Mouse (Mus musculus) left cerebral cortex, adult 9 months (tissue): Measurements from ENCODE around the gene Mvb12b.

Experiments used
- DNase-seq, 2 experiments: peaks; one replicate each; pipeline ENCODE4 v3.0.0; 2022; ENCODE audit warnings: low spot score in 2 of 2

Gene Mvb12b

GRCm38 (mm10) chr2:33853011-33853976 is 34.5 kb downstream of the Mvb12b start:
- no peak for DNase-seq

- no peak for DNase-seq
These were observed 40.4 kb downstream of the Mvb12b start for GRCm38 (mm10) chr2:33847196-33847834.

GRCm38 (mm10) chr2:33846635-33847034 is 41.1 kb downstream of the Mvb12b start:
- DNase-seq, result no peak

- DNase-seq, result no peak
These were observed 44.1 kb downstream of the Mvb12b start for GRCm38 (mm10) chr2:33843642-33844041.

- no peak for DNase-seq
These were observed 44.7 kb downstream of the Mvb12b start for GRCm38 (mm10) chr2:33842983-33843577.

GRCm38 (mm10) chr2:33841980-33842379 is 45.8 kb downstream of the Mvb12b start:
- no peak for DNase-seq

GRCm38 (mm10) chr2:33840483-33840882 is 47.3 kb downstream of the Mvb12b start:
- no peak for DNase-seq

GRCm38 (mm10) chr2:33839252-33839651 is 48.5 kb downstream of the Mvb12b start:
- no peak for DNase-seq

- no peak for DNase-seq
These were observed 50.4 kb downstream of the Mvb12b start for GRCm38 (mm10) chr2:33837297-33837696.

GRCm38 (mm10) chr2:33836660-33837213 is 51.0 kb downstream of the Mvb12b start:
- DNase-seq, result no peak

- no peak for DNase-seq
These were observed 52.7 kb downstream of the Mvb12b start for GRCm38 (mm10) chr2:33835038-33835437.

- DNase-seq, result no peak
These were observed 53.8 kb downstream of the Mvb12b start for GRCm38 (mm10) chr2:33833902-33834301.

- DNase-seq, result no peak
These were observed 57.9 kb downstream of the Mvb12b start for GRCm38 (mm10) chr2:33829870-33830269.

- DNase-seq, result no peak
These were observed 61.0 kb downstream of the Mvb12b start for GRCm38 (mm10) chr2:33826777-33827176.

- no peak for DNase-seq
These were observed 62.7 kb downstream of the Mvb12b start for GRCm38 (mm10) chr2:33824935-33825514.

GRCm38 (mm10) chr2:33821677-33822607 is 65.8 kb downstream of the Mvb12b start:
- peak; percentile 44 to 88 for DNase-seq

- DNase-seq, result no peak
These were observed 67.3 kb downstream of the Mvb12b start for GRCm38 (mm10) chr2:33820450-33820849.

- no peak for DNase-seq
These were observed 67.7 kb downstream of the Mvb12b start for GRCm38 (mm10) chr2:33820037-33820436.

- no peak for DNase-seq
These were observed 69.4 kb downstream of the Mvb12b start for GRCm38 (mm10) chr2:33818385-33818784.

GRCm38 (mm10) chr2:33817663-33818346 is 69.9 kb downstream of the Mvb12b start:
- no peak for DNase-seq
